Mouse (Mus musculus): ENCODE data around the gene Rhbdd1. TPM values are rescaled to one million over a fixed set of nuclear protein-coding genes. Genes with fewer than 3 reads are reported as not detected.

Gene Rhbdd1
- polyA plus RNA-seq, 1 experiment = 10.7 TPM

DNA sequence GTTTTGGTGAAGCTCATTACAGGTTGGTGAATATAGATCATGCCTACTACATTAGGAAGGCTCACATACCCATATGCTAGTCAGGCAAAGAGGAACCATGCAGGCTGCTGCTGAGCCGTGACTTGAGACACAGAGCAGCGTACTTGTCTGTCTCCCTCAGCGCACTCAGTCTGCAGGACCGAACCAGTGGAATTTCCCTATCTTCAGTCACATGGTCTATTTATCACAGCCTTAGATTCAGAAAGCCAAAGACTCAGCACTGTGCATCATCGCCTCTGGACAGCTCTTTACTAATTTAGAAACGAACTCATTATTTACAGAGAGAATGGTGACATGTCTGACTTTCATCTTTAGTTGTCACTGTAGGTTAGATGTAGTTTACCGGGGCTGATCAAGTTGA, 73.1 kb downstream of the Rhbdd1 start:
- H3K4me1 ChIP-seq (ENCODE audit: control insufficient read depth, insufficient read depth, low read length) = peaks cover 4% of the 10 kb centered on the region; the same call in 1 of the 2 replicates
- no peaks in the 10 kb centered on the region for H3K27me3 ChIP-seq (ENCODE audit: control insufficient read depth, insufficient read depth, low read length)
- WGBS = 89% methylated on average over 7 of the region's 7 CpGs
- TF ChIP-seq POLR2A (IDR thresholded peaks at IDR 0.05; ENCODE audit: borderline replicate concordance, insufficient read depth, low read length) (no peak), CTCF (IDR thresholded peaks at IDR 0.05; ENCODE audit: borderline replicate concordance, insufficient read depth, low read depth, low read length) (no peak)
- no peak for DNase-seq
- H3K27ac ChIP-seq (ENCODE audit: insufficient read depth, low read length) = no peak overlapping the region
- no peak overlapping the region for H3K4me3 ChIP-seq (replicated peaks; ENCODE audit: insufficient read depth, low read depth, low read length)

DNA sequence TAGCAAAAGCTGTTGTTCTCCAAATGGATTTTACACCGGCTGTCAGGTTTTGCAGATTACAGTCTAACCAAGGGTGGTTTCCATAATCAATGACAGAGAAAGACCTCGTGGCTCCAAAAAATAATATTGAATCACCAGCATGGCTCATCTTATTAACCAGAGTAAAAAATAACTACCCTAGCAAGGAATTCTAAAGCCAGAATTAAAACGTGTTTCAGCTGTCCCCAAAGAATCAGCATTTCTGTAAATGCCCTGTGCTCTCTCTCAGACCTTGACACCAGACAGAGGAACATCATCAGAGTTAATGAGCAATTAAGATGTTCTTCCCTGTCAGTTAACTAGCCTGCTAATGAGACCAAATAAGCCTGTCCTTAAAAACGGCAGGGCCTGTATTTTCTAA, 79.1 kb downstream of the Rhbdd1 start:
- Histone ChIP-seq H3K4me3 (replicated peaks; ENCODE audit: insufficient read depth, low read depth, low read length) (no peak overlapping the region), H3K4me1 (ENCODE audit: control insufficient read depth, insufficient read depth, low read length) (no peaks in the 10 kb centered on the region), H3K27ac (ENCODE audit: insufficient read depth, low read length) (no peak overlapping the region), H3K27me3 (ENCODE audit: control insufficient read depth, insufficient read depth, low read length) (no peaks in the 10 kb centered on the region)
- TF ChIP-seq CTCF (IDR thresholded peaks at IDR 0.05; ENCODE audit: borderline replicate concordance, insufficient read depth, low read depth, low read length) (no peak), POLR2A (IDR thresholded peaks at IDR 0.05; ENCODE audit: borderline replicate concordance, insufficient read depth, low read length) (no peak)
- DNase-seq = no peak
- 75% methylated on average over 4 of the region's 4 CpGs for WGBS

GRCm38 (mm10) chr1:82407786-82408185, 91.5 kb downstream of the Rhbdd1 start:
- Histone ChIP-seq H3K4me3 (replicated peaks; ENCODE audit: insufficient read depth, low read depth, low read length) (no peak overlapping the region), H3K27me3 (ENCODE audit: control insufficient read depth, insufficient read depth, low read length) (no peaks in the 10 kb centered on the region), H3K27ac (ENCODE audit: insufficient read depth, low read length) (no peak overlapping the region), H3K4me1 (ENCODE audit: control insufficient read depth, insufficient read depth, low read length) (peaks cover 2% of the 10 kb centered on the region; the same call in 1 of the 2 replicates)
- 78% methylated on average over 3 of the region's 3 CpGs for WGBS
- no peak for DNase-seq
- no peak for TF ChIP-seq POLR2A (IDR thresholded peaks at IDR 0.05; ENCODE audit: borderline replicate concordance, insufficient read depth, low read length)
- no peak for TF ChIP-seq CTCF (IDR thresholded peaks at IDR 0.05; ENCODE audit: borderline replicate concordance, insufficient read depth, low read depth, low read length)

GRCm38 (mm10) chr1:82409271-82409670, 93.0 kb downstream of the Rhbdd1 start:
- Histone ChIP-seq H3K27ac (ENCODE audit: insufficient read depth, low read length) (no peak overlapping the region), H3K4me3 (replicated peaks; ENCODE audit: insufficient read depth, low read depth, low read length) (no peak overlapping the region), H3K27me3 (ENCODE audit: control insufficient read depth, insufficient read depth, low read length) (no peaks in the 10 kb centered on the region), H3K4me1 (ENCODE audit: control insufficient read depth, insufficient read depth, low read length) (peaks cover 2% of the 10 kb centered on the region; the same call in 1 of the 2 replicates)
- 75% methylated on average over 9 of the region's 9 CpGs for WGBS
- peak; percentile 13 to 19 for DNase-seq
- TF ChIP-seq CTCF (IDR thresholded peaks at IDR 0.05; ENCODE audit: borderline replicate concordance, insufficient read depth, low read depth, low read length) = no peak
- TF ChIP-seq POLR2A (IDR thresholded peaks at IDR 0.05; ENCODE audit: borderline replicate concordance, insufficient read depth, low read length) = no peak

DNA sequence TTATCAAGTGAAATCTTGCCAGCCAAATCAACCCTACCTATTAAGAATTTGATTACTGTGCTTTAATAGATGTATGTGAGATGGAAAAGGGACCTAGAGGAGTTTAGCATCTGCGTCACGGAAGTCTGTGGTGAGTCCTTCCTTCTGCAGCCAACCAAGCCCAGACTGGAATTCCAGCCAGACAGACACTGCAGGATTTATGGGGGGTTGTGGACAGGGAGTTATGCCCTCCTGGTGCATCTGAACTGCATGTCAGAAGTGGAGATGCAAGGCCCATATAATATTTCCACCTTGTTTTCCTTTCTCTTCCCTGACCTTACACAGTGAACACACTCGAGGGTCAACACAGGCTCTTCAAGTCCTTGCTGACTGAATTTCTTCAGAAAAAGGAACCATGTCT, 94.3 kb downstream of the Rhbdd1 start:
- no peak overlapping the region for H3K27ac ChIP-seq (ENCODE audit: insufficient read depth, low read length)
- no peak overlapping the region for H3K4me3 ChIP-seq (replicated peaks; ENCODE audit: insufficient read depth, low read depth, low read length)
- WGBS = 77% methylated on average over 3 of the region's 3 CpGs
- DNase-seq = no peak
- peaks cover 2% of the 10 kb centered on the region; the same call in 1 of the 2 replicates for H3K4me1 ChIP-seq (ENCODE audit: control insufficient read depth, insufficient read depth, low read length)
- TF ChIP-seq POLR2A (IDR thresholded peaks at IDR 0.05; ENCODE audit: borderline replicate concordance, insufficient read depth, low read length) = no peak
- H3K27me3 ChIP-seq (ENCODE audit: control insufficient read depth, insufficient read depth, low read length) = no peaks in the 10 kb centered on the region

DNA sequence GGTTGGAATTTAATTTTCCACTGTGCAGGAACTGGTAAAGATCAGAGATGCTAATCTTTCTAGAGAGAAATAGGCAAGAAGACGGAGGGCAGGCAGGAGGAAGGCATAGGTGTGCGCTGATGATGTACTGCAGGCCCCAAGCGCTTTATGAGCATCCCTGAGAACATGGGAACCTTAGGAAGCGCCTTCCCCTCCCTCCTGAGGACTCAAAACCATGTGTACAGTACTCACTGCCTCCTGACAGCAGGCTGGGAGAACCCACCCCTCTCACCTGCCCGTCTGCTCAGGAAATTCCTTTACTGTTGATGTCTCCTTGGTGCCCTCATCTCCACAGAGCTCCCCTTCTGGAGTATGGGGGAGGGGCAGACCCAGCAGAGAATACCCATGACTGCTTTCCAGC, 95.3 kb downstream of the Rhbdd1 start:
- no peaks in the 10 kb centered on the region for H3K27me3 ChIP-seq (ENCODE audit: control insufficient read depth, insufficient read depth, low read length)
- H3K4me3 ChIP-seq (replicated peaks; ENCODE audit: insufficient read depth, low read depth, low read length) = no peak overlapping the region
- 91% methylated on average over 5 of the region's 5 CpGs for WGBS
- no peak overlapping the region for H3K27ac ChIP-seq (ENCODE audit: insufficient read depth, low read length)
- DNase-seq = no peak
- no peak for TF ChIP-seq CTCF (IDR thresholded peaks at IDR 0.05; ENCODE audit: borderline replicate concordance, insufficient read depth, low read depth, low read length)
- peaks cover 2% of the 10 kb centered on the region; the same call in 1 of the 2 replicates for H3K4me1 ChIP-seq (ENCODE audit: control insufficient read depth, insufficient read depth, low read length)

DNA sequence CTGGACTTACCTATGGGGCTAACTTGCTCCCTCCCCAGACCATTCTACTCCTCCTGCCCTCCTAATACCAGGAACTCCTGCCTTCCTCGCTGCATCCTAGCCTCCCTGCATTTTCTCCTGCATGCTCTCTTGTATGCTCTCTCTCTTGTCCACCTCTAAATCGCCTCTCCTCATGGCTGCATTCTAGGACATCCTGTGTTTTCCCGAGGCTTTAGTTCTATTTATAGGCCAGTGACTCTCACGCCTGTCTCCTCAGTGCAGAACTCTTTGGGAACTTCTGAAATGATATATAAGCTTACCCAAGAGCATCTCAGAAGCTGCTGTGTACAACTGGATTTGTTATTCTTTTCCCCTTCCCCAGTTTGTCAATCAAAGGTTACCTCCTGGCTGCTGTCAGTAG, 95.8 kb downstream of the Rhbdd1 start:
- Histone ChIP-seq H3K4me3 (replicated peaks; ENCODE audit: insufficient read depth, low read depth, low read length) (no peak overlapping the region), H3K27me3 (ENCODE audit: control insufficient read depth, insufficient read depth, low read length) (no peaks in the 10 kb centered on the region), H3K27ac (ENCODE audit: insufficient read depth, low read length) (no peak overlapping the region), H3K4me1 (ENCODE audit: control insufficient read depth, insufficient read depth, low read length) (peaks cover 2% of the 10 kb centered on the region; the same call in 1 of the 2 replicates)
- WGBS = 69% methylated on average over 4 of the region's 4 CpGs
- no peak for DNase-seq
- no peak for TF ChIP-seq CTCF (IDR thresholded peaks at IDR 0.05; ENCODE audit: borderline replicate concordance, insufficient read depth, low read depth, low read length)
- TF ChIP-seq POLR2A (IDR thresholded peaks at IDR 0.05; ENCODE audit: borderline replicate concordance, insufficient read depth, low read length) = no peak

GRCm38 (mm10) chr1:82414434-82415045, 98.3 kb downstream of the Rhbdd1 start:
- H3K4me1 ChIP-seq (ENCODE audit: control insufficient read depth, insufficient read depth, low read length) = peaks cover 2% of the 10 kb centered on the region; the same call in 1 of the 2 replicates
- no peak overlapping the region for H3K4me3 ChIP-seq (replicated peaks; ENCODE audit: insufficient read depth, low read depth, low read length)
- no peaks in the 10 kb centered on the region for H3K27me3 ChIP-seq (ENCODE audit: control insufficient read depth, insufficient read depth, low read length)
- TF ChIP-seq CTCF (IDR thresholded peaks at IDR 0.05; ENCODE audit: borderline replicate concordance, insufficient read depth, low read depth, low read length) (no peak), POLR2A (IDR thresholded peaks at IDR 0.05; ENCODE audit: borderline replicate concordance, insufficient read depth, low read length) (no peak)
- WGBS = 98% methylated on average over 3 of the region's 3 CpGs
- no peak overlapping the region for H3K27ac ChIP-seq (ENCODE audit: insufficient read depth, low read length)
- DNase-seq = no peak
